Mouse (Mus musculus) right cerebral cortex, postnatal 4 days (tissue): ENCODE results near the gene Cdh4.

Experiments used
- DNase-seq: peaks from one replicate; pipeline ENCODE4 v3.0.0-alpha.2; 2022

The Cdh4 gene

DNA sequence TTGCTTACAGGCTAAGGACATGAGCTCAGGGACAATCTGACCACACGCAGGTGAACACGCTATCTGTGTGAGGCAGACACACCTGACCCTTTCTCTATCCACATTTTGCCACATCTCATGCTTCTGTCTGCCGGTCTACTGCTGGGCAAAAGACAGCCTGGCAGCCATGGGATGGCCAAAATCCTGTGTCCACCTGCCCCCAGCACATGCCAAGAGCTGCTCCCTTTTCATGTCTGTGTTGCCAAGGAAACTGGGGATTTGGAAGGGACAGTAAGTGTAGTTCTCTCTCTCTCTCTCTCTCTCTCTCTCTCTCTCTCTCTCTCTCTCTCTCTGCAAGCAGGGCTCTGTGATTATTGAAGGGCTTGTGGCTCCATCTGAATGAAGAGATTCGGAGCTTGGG is 98.9 kb downstream of the Cdh4 start:
- no peak for DNase-seq

DNA sequence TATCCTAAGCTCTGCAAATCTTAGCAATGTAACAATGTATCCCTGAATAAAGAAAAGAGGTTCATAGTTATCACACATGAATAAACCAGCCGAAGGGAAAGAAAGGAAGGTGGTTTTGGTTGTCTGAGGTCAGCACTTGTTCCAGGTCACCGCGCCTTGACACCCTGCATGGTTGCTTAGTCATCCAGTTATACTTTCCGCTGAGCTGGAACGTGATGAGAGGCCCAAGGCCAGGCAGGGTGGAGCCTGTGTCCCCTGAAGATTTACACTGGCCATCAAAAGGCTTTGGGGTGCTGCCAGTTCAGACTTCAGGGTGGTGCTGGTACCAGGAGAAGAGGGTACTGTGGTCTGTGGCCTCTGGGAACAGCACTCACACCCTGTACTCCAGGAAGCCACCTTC is 105.4 kb downstream of the Cdh4 start:
- DNase-seq = no peak

DNA sequence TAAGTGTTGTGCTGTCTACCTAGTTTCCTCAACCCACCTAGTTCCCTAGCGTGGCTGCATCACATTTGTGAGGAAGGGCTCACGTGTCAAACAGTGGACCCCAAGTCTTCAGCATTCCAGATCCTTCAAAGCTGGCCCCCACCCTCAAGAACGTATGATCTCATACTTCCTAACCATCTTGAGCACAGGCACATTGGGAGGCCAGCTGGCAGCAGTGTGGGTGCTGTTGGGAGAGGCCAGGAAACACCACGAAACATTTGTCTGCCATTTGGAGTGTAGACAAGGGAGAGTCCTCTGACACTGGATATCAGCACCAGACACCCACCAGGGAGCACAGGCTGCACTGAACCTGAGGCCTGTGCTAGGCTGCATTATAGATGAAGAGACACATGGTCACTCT is 113.7 kb downstream of the Cdh4 start:
- no peak for DNase-seq

DNA sequence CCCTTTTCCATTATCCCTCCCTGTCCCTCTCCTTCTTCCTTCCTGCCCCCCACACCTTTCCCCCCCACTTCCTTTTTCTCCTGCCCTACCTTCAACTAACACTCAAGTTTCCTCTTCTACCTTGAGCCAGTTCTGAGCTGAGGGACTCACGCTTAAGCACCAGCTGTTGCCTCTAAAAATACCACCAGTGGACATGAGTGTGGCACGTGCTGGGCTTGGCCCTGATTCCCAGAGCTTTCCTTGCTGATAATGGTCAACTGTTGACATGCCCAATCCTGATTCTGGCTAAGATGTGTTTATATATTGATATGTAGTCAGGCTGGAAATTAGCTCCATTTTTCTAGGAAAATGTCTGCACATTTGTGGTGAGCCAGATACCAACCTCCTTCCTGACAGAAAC is 120.1 kb downstream of the Cdh4 start:
- DNase-seq = no peak

DNA sequence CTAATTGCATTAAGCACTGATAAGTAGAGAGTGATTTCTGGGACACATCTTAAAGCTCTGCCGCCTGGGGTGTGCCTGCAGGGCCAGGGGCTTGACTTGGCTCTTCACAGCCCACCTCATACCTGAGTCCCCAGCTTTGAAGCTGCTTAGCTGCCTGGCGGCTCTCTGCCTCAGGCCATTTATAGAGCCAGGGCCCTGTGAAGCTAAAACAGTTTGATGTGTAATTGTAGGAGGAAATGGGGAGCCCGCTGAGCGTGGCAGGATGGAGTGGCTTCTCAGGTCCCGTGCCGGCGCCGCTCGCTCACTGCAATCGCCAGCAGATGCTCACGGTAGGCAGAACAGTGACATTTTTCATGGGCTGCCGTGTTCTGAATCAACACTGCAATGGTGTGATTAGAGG is 123.4 kb downstream of the Cdh4 start:
- DNase-seq = no peak

DNA sequence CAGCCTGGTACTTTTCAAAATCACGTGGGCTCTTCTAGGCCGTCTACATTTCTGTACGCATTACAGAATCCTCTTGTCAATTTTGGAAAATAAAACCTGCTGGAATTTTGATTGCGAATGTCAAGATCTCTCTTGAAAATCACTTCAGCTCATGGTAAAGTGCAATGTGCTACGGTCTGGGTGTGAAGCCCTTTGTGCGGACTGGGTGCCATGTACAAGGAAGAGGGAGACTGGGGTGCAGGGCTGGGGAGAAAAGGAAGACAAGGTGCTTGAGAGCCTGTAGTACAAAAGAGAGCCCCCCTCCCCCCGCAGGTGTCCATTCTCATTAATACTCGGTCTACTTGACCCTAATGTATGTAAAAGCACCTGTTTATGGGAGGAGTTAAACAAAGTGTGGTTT is 125.7 kb downstream of the Cdh4 start:
- no peak for DNase-seq

DNA sequence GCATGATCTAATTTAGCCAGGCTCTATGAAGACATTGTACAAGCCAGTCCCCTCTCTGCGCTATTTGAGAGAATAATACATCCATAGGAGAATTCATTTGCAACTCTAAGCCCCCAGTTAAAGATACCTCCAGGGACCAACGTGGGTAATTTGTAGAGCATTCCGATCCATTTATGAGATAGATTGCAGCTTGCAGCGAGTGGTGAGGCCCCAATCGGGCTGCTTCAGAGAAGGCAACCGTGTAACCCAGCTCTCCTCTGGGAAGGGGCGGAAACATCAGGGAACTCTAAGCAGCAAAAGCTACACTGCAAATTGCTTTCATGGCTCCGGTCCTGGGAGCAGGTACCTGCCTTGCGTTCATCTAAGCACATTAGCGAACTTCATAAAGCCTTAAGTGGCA is 126.9 kb downstream of the Cdh4 start:
- DNase-seq = no peak

DNA sequence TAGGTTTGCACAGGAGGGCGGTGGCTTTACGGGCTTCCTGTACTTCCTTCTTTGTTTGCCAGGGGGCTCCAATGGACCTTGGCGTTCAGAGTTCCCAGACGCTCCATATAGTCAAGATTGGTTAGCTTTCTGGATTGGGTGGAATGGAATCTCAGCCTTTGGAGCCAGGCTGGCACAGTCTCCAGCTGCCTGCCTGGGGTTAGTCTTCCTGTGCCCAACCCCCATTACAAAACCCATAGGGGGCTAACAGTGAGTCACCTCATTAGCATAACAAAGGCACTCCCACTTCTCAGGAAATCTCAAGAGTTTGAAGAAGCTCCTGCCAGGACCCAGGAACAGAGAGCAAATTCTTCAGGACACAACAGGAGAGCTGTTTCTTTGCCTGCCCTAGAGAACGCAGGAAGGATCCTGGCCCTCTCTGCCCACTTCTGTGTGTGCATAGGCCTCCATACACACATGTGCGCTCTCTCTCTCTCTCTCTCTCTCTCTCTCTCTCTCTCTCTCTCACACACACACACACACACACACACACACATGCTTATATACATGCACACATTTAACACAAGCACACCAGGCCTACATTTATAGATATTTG is 129.0 kb downstream of the Cdh4 start:
- no peak for DNase-seq

DNA sequence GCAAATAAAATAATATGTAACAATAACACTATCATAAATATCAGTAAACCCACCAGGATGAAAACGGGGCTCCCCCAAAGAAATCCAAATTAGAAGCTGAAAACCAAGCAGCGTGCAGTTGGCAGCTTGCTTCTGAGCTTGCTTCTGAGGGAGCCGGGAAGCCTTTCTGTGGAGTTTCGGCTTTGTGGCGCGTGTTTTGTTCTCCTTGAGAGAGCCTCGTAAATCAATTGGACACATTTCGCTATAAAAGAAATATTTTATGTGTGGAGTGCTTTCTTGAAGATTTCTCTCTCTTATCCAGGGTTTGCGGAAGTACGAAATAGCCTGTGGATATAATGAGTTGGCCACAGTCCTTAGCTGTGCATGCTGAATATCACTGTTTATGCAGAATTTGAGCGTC is 131.1 kb downstream of the Cdh4 start:
- no peak for DNase-seq

DNA sequence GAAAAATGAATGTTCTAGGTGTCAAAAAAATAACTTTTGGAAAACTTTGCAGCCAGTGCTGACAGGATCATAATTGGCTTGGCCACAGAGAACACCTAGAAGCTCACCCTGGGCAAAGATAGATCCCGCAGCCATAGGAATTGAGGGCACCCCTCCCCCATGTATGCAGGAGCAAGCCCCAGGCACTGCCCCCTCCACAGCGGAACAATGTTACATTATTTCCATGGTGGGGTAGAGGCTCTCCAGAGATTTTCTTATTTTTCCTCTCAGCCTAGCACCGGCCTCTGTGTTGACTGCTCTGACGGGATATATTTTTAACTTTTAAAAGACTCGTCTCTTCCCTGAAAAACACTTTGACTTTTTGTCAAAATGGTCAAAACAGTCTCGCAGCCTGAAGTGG is 131.6 kb downstream of the Cdh4 start:
- no peak for DNase-seq

DNA sequence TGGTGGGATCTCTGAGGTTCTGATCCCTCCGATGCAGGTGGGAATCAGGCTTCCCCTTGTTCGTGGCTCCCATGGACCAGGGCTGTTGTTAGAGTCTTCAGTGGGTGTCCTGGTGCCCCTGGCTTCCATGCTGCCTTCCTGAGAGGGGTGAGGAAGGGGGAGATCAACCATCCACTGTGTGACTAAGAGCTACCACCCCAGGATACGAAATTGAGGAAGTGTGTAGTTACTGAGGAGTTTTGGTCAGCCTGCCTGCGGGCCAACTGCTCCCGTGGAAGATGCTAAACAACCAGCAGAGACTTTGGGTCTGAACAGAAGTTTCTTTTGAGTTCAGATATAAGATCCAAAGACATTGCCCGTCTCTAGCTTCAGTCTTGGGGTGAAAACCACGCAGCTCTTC is 133.4 kb downstream of the Cdh4 start:
- no peak for DNase-seq

DNA sequence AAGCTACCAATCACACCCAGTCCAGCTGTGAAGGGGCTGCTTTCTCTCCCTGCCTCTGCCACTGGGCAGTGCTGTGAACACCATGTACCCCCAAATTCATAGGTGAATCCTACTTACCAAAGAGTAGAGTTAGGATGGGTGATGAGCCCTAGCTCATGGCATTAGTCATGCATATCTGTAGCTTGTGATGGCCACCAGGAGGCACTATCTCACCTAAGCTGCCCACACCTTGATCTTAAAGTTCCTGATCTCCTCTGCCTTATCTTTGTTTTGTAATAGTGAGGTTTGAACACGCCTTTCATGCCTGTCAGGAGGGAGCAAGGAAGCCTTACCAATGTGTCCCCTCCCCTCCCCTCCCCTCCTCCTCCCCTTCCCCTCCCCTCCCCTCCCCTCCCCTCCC is 134.0 kb downstream of the Cdh4 start:
- no peak for DNase-seq

DNA sequence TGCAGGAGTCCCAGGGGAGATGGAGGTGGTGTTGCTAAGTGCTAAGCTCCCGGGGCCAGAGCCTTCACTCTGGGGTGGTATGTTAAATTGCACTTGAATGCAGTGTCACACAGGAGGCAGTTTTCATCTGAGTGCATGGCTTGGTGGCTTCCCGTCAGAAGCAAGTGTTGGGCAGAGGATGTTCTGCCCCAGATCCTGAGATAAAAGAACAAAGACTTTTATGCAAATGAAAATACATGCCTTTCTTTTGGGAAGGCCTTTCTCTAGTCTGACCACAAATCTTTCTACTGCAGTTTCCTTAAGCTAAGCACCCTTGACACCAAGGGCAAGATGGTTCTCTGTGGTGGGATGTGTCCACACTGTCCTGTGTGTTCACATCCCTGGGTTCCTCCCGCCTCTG is 136.1 kb downstream of the Cdh4 start:
- no peak for DNase-seq

DNA sequence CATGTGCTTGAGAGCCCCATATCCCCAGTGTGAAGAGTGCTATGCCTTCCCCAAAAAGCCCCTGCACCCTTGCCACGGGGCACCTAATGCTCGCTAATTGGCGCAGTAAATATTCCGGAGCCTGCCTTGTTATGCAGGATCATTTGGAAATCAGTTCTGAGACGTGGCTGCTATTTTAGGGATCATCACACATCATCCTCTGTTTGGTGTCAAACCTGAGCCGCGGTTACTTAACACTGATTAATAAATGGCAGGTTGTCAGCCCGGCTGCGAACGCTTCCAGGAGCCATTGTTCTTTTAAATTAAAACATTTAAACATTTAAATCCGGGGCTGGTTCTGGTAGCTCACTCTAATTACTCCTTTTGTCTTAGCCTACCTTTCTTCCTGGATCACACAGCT is 136.6 kb downstream of the Cdh4 start:
- no peak for DNase-seq

DNA sequence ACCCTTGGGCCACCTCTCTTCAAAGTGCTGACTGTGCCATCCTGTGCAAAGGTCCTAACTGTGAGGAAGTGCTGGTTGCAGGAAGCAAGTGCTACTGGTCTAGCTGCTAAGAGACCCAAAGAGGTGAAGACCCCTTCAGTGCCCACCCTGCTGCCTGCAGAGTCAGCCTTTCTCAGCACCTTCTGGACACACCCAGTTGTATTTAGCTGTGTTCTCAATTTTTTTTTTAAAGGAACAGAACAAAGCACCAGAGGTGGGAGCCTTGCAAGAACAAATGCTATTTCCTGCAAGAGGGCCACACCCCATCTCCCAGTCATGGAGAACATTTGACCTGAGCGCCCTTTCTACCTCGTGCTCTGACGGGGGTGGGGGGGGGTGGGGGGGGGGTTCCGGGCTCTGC is 138.2 kb downstream of the Cdh4 start:
- no peak for DNase-seq

DNA sequence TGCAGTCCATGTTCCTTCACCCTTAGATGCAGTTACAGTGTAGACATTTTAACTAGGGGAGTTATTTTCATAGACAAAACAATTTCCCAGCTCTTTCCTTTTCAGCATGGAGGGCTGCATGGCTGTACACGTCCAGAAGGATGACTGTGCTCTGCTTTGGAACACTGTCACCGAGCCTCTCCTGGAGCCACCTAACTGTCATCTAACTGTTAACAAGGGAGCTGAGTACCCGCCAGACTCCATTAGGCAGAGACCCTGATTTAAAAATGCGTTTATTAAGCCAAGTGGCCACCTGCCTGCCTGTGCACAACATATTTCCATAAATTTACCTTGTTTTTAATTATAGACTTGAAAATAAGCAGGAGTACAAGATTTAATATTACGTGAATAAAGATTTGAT is 138.8 kb downstream of the Cdh4 start:
- DNase-seq = no peak

DNA sequence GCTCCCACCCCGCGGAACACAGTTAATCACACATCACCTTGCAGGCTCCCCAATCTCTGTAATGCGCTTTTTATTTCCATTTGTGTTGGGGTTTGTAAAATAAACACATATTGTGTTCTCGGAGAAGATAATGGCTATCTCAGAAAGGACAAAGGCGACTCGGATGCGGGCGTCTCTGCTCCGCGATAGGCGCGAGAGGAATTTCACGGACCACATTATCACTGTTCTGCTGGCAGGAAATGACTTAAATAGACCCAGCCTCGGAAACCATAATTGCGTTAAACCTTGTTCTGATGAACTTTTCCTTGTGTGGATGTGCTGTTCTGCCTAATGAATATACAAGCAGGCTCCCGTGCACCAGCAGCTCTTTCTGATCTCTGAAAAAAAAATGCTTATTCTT is 140.7 kb downstream of the Cdh4 start:
- DNase-seq = no peak

DNA sequence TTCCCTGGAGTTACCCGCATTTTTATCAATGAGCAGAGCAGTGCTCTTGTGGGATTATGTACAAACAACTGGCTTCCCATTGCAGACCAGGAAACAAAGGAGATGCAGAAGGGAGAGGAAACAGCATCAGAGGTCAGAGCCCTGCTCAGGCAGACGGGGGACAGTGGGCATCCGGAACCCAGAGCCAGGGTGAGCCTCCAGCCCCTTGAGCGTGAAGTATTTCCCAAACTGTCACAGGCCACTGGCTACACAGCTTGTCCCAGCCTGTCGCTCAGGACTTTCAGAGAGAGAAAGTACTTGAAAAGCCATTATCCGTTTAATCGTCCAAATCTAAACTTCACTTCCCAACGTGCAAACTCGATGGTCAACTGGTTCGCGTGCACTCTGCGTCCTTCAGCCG is 142.4 kb downstream of the Cdh4 start:
- no peak for DNase-seq

DNA sequence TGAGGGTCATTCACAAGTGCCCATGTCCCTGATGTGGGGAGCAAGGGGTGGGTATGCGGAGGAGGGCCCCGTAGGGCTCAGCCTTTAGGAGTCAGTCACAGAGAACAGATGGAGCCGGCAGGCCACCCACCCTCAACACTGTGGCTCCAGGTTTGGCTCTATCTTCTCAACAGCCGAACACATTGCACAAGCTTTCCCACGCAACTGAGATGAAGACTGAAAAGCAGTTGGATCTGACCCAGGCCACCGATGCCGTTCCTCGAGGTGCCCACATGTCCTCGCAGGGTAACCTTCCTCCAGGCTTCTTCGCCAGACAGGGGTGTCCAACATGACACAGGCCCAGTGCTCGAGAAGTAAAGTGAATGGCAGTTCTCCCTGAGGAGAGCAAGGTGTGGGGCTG is 144.2 kb downstream of the Cdh4 start:
- no peak for DNase-seq

DNA sequence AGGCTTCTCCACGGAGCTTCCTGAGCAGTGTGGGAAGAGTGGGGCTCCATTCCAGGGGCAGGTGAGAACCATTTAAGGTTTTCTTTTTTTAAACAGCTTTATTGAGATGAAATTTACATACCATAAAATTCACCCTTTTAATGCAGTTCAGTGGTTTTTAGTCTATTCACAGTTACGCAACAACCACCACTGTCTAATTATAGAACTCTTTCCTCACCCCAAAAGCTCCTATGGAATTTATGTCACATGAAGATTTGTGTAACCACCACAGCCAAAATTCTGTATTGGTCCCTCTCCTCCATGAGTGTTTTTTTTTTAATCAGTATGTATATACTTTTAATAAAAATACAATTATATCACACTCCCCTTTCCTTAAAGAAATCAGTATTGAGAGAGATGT is 144.8 kb downstream of the Cdh4 start:
- no peak for DNase-seq

DNA sequence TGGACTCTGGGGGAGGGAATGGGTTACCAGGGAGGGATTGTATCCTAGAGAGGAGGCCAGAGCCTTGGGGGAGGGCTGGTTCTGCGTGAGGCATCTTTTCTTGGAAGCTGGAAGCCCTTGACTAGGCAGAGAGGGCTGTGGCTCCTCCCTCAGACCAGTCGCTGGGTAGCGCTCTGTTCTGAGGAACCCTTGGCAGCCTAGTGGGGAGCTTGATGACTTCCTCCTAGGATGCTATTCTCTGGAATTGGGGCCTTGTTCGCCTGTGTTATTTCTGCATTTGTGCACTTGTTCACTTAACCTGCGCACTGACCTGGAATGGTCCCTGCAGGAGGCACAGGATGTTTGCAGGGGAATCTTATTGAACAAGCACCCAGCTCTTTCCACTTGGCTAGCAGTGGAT is 149.4 kb downstream of the Cdh4 start:
- DNase-seq = no peak

DNA sequence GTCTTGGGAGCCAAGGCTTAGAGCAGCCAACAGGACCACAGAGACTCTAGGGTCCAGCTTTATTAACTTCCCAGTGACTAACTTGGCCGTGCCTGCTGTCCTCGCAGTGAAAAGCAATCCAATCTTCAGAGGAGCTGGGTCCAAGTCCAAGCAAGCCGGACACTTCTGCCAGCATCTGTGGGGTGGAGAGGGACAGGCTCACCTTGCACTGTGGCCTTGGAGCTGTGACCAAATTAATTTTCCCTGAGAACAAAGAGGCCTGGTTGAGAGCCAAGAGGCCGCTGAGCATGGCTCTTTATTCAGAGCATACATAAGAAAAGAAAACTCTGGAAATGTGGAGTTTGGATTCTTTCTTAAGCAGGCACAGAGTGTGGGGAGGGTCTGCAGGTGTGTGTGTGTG is 152.8 kb downstream of the Cdh4 start:
- no peak for DNase-seq

DNA sequence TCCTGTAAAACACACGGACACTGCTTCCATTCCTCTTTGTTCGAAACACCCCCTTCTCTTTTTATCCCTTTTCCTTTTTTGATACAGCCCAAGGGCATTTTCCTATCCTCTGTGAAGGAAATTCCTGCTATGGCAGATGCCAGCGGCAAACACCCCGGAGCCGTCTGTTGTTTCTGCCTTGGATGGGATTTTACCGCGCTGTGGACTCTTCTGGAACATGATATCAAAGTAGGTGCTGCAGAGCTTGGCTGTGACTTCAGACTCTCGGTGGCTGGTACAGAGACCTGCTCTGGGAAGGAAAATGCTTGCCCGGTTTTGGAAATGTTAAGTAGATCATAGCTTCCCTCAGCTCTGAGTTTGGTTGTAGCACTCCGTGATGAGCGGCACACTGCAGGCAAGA is 156.7 kb downstream of the Cdh4 start:
- no peak for DNase-seq

DNA sequence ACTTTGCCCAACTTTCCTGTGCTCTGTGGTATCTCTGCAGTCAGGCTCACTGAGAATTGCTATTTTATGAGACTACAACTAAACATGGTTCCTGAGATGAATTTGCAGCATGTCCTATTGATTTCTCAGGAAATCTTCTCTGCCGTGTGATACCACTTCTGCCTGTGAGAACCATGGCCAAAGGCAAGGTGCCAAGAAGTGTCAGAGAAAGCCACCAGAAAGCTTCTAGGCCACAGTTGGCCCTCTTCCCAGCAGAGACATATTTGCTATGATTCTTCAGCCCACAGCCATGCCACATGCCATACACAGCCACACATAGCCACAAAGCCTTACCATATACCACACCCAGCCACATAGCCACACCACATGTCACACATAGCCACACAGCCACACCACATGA is 157.7 kb downstream of the Cdh4 start:
- DNase-seq = no peak

DNA sequence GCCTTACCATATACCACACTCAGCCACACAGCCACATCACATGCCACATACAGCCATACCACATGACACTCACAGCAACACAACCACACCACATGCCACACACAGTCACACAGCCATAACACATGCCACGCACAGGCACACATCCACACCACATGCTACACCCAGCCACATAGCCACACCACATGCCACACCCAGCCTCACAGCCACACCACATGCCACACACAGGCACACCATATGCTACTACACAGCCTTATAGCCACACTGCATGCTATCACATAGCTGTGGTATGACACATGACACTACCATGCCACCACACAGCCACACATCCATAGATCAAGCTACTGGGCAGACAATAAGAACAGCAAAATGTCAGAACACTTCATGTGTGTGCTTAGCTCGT is 158.1 kb downstream of the Cdh4 start:
- no peak for DNase-seq

DNA sequence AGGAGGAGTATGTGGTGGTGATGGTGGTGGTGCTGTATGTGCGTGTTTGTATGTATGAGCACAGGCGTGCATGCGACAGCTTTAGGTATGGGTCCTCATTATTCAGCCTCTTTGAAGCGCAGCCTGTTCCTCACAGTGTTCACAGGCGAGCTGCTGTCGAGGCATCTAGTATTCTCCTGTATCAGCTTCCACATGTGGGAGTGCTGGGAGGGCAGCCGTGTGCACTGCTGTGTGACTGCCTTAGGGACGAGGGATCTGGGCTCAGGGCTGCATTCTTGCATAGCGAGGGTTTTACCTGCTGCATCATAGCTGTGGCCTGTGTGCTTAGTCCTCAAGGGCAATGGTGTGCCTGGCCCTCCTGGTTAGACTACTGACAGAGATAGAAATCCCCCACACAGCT is 158.9 kb downstream of the Cdh4 start:
- no peak for DNase-seq
